Mouse (Mus musculus) cortical plate, adult 2 months (tissue): ENCODE results near the gene Lhx1.

ENCODE experiments used
- CTCF ChIP-seq: fragments of 200-500 bp; IDR thresholded peaks from 2 replicates; pipeline ENCODE4 v1.5.1; 2011; ENCODE audit warnings: mild to moderate bottlenecking, control low read depth, low read length; ENCODE audit not compliant: insufficient read depth; ENCODE audit errors: extremely low read depth
- POLR2A ChIP-seq: fragments of 200-500 bp; IDR thresholded peaks from 2 replicates; pipeline ENCODE4 v1.6.1; 2011; ENCODE audit warnings: mild to moderate bottlenecking, low read length, control low read depth; ENCODE audit not compliant: insufficient read depth; ENCODE audit errors: extremely low read depth

- no peak for TF ChIP-seq POLR2A
- TF ChIP-seq CTCF: no peak
These were observed 8.7 kb downstream of the Lhx1 start for GRCm38 (mm10) chr11:84516501-84517240.
